Mouse (Mus musculus) G1E (cell line): ENCODE measurements around the gene Tent5c. TPM values are rescaled to one million over a fixed set of nuclear protein-coding genes. Genes with fewer than 3 reads are reported as not detected.

Experiments
- ATAC-seq: 2 replicates; pipeline ENCODE4 v1.8.0; 2016; ENCODE audit warnings: mild to moderate bottlenecking; ENCODE audit not compliant: insufficient number of reproducible peaks, poor library complexity, low FRiP score, severe bottlenecking; ENCODE audit errors: extremely low read depth
- DNase-seq: peaks from one replicate; pipeline ENCODE4 v3.0.0; 2012; ENCODE audit warnings: low spot score
- H3K27me3 ChIP-seq: 2 replicates; pipeline ENCODE4 v1.6.1; 2012; ENCODE audit warnings: mild to moderate bottlenecking, low read length, inconsistent platforms; ENCODE audit not compliant: insufficient read depth
- H3K36me3 ChIP-seq: replicated peaks from 2 replicates; pipeline ENCODE3; 2012; ENCODE audit warnings: mild to moderate bottlenecking, inconsistent platforms
- H3K4me1 ChIP-seq: 2 replicates; pipeline ENCODE4 v1.6.1; 2012; ENCODE audit warnings: low read depth, low read length, inconsistent platforms, mixed read lengths; ENCODE audit not compliant: insufficient read depth
- H3K4me3 ChIP-seq: 2 replicates; pipeline ENCODE4 v1.5.1; 2012; ENCODE audit warnings: low read depth, mild to moderate bottlenecking, inconsistent platforms, low read length, moderate library complexity, mixed read lengths
- H3K9me3 ChIP-seq: replicated peaks from 2 replicates; pipeline ENCODE4 v1.6.1; 2012; ENCODE audit warnings: inconsistent platforms
- CTCF ChIP-seq: IDR thresholded peaks from 2 replicates; pipeline ENCODE4 v1.5.1; 2012; ENCODE audit warnings: low read depth, low read length, inconsistent platforms, mixed read lengths
- GATA1 ChIP-seq: IDR thresholded peaks from 2 replicates; pipeline ENCODE4 v1.6.1; 2012; ENCODE audit warnings: borderline replicate concordance, low read length, inconsistent platforms, mixed read lengths
- GATA2 ChIP-seq: IDR thresholded peaks from 2 replicates; pipeline ENCODE4 v1.6.1; 2012; ENCODE audit warnings: low read depth, low read length, inconsistent platforms, borderline replicate concordance
- POLR2AphosphoS5 ChIP-seq: IDR thresholded peaks from 2 replicates; pipeline ENCODE4 v1.6.1; 2012; ENCODE audit warnings: low read depth, low read length, inconsistent platforms; ENCODE audit not compliant: insufficient replicate concordance
- TAL1 ChIP-seq: conservative IDR thresholded peaks from 2 replicates; pipeline ENCODE4 v1.6.1; 2012; ENCODE audit warnings: low read depth, low read length, inconsistent platforms, mixed read lengths
- polyA plus RNA-seq: library from polyadenylated mRNA; stranded (reverse); fragments of >175 nt; gene quantifications from 2 replicates; pipeline ENCODE4 v1.2.3, GENCODE M21; 2012
- total RNA-seq, 2 experiments: library from RNA; stranded (forward) in 1 of 2; stranded (reverse) in 1 of 2; fragments of 200-1000 nt in 1 of 2; fragments of >200 nt in 1 of 2; fragmentation: Nextera tagmentation in 1 of 2; gene quantifications; 2 replicates each; pipeline ENCODE4 v1.2.3; 2014 to 2017

Tent5c gene
- total and polyA plus RNA-seq, 3 experiments, result 6.1 to 81.3 (median 74.4) TPM

GRCm38 (mm10) chr3:100470902-100471301, 18.2 kb downstream of the Tent5c start:
- ATAC-seq (no peak), DNase-seq (no peak)
- H3K4me1 ChIP-seq, result peaks cover 24% of the 10 kb centered on the region; the same call in 1 of the 2 replicates
- no peaks in the 10 kb centered on the region; the same call in 1 of the 2 replicates for H3K27me3 ChIP-seq
- no peak for TF ChIP-seq GATA1
- H3K36me3 ChIP-seq, result peaks cover 90% of the 10 kb centered on the region
- H3K4me3 ChIP-seq, result no peak overlapping the region
- no peaks in the 10 kb centered on the region for H3K9me3 ChIP-seq

- no peaks in the 10 kb centered on the region; the same call in 1 of the 2 replicates for H3K27me3 ChIP-seq
These were observed 19.0 kb downstream of the Tent5c start for GRCm38 (mm10) chr3:100470101-100470500.

GRCm38 (mm10) chr3:100466551-100466950, 22.6 kb downstream of the Tent5c start:
- Histone ChIP-seq H3K27me3 (no peaks in the 10 kb centered on the region; the same call in 1 of the 2 replicates), H3K36me3 (peaks cover 53% of the 10 kb centered on the region), H3K9me3 (no peaks in the 10 kb centered on the region), H3K4me1 (peaks cover 21% of the 10 kb centered on the region), H3K4me3 (no peak overlapping the region)
- no peak for TF ChIP-seq CTCF
- no peak for TF ChIP-seq GATA1
- TF ChIP-seq GATA2, result no peak
- TF ChIP-seq TAL1, result no peak
- no peak for TF ChIP-seq POLR2AphosphoS5
- no peak for ATAC-seq
- DNase-seq, result no peak

More at GRCm38 (mm10) chr3:100470101-100470500, 19.0 kb downstream of the Tent5c start:
- Histone ChIP-seq H3K36me3 (peaks cover 88% of the 10 kb centered on the region), H3K4me3 (no peak overlapping the region), H3K9me3 (no peaks in the 10 kb centered on the region), H3K4me1 (peaks cover 21% of the 10 kb centered on the region; the same call in 1 of the 2 replicates)
- ATAC-seq, result no peak
- TF ChIP-seq GATA1 (no peak), TAL1 (no peak), CTCF (no peak), GATA2 (no peak), POLR2AphosphoS5 (no peak)
- DNase-seq, result no peak

- H3K27me3 ChIP-seq, result no peaks in the 10 kb centered on the region; the same call in 1 of the 2 replicates
- no peaks in the 10 kb centered on the region for H3K9me3 ChIP-seq
- peaks cover 21% of the 10 kb centered on the region for H3K4me1 ChIP-seq
- DNase-seq (no peak), ATAC-seq (no peak)
- peaks cover 33% of the 10 kb centered on the region for H3K36me3 ChIP-seq
- TF ChIP-seq GATA1 (no peak), TAL1 (no peak), CTCF (no peak), GATA2 (no peak), POLR2AphosphoS5 (no peak)
- H3K4me3 ChIP-seq, result no peak overlapping the region
These were observed 24.5 kb downstream of the Tent5c start for GRCm38 (mm10) chr3:100464596-100464995.

GRCm38 (mm10) chr3:100463959-100464265, 25.2 kb downstream of the Tent5c start:
- Histone ChIP-seq H3K4me3 (no peak overlapping the region), H3K27me3 (no peaks in the 10 kb centered on the region; the same call in 1 of the 2 replicates), H3K4me1 (peaks cover 19% of the 10 kb centered on the region), H3K9me3 (no peaks in the 10 kb centered on the region), H3K36me3 (peaks cover 26% of the 10 kb centered on the region)
- ATAC-seq (no peak), DNase-seq (no peak)
- TF ChIP-seq TAL1 (no peak), POLR2AphosphoS5 (no peak), GATA2 (no peak), CTCF (no peak), GATA1 (no peak)

- ATAC-seq (no peak), DNase-seq (no peak)
- H3K4me3 ChIP-seq, result no peak overlapping the region
- no peak for TF ChIP-seq GATA1
- TF ChIP-seq TAL1, result no peak
- no peak for TF ChIP-seq GATA2
- TF ChIP-seq CTCF, result no peak
- TF ChIP-seq POLR2AphosphoS5, result no peak
- peaks cover 19% of the 10 kb centered on the region for H3K4me1 ChIP-seq
- H3K36me3 ChIP-seq, result peaks cover 23% of the 10 kb centered on the region
- H3K27me3 ChIP-seq, result no peaks in the 10 kb centered on the region; the same call in 1 of the 2 replicates
- H3K9me3 ChIP-seq, result no peaks in the 10 kb centered on the region
These were observed 25.8 kb downstream of the Tent5c start for GRCm38 (mm10) chr3:100463160-100463958.
